Mouse (Mus musculus): Measurements from ENCODE around the gene Xrcc4. TPM values are rescaled to one million over a fixed set of nuclear protein-coding genes. Genes with fewer than 3 reads are reported as not detected.

Xrcc4 gene
- polyA plus RNA-seq, 2 experiments: 6.2 to 10.3 TPM

DNA sequence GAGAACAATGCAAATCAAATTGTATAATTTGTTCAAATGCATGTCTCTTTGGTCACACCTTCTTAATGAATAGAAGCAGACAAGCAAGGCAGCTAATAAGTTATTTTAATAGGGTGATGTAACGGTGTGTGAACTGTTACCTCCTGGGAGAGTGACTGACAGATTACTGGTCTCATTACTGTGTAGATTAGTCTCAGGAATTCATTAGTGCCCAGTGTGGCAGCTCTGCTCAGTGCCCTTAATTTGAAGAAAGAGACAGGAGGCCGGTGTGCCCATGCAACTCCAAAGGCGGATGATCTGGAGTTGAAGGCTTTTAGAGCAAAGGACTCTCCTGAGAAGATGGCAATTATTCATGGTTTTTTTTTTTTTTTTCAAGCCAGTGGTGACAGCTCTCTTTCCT is 291.7 kb downstream of the Xrcc4 start:
- H3K4me1 ChIP-seq (ENCODE audit: control insufficient read depth, insufficient read depth, low read length): no peaks in the 10 kb centered on the region
- no peak overlapping the region for H3K4me3 ChIP-seq (replicated peaks; ENCODE audit: low read length)
- no peaks in the 10 kb centered on the region for H3K27me3 ChIP-seq (ENCODE audit: control insufficient read depth, insufficient read depth, low read length)
- H3K27ac ChIP-seq (replicated peaks; ENCODE audit: low read depth, low read length): no peak overlapping the region
- 27% methylated on average over 3 of the region's 3 CpGs for WGBS
- DNase-seq (ENCODE audit: low spot score) (no peak), ATAC-seq (ENCODE audit: low FRiP score, low read depth) (no peak)
- TF ChIP-seq POLR2A (IDR thresholded peaks at IDR 0.05; ENCODE audit: borderline replicate concordance, extremely low read depth, insufficient read depth, insufficient read length): no peak
- H3K36me3 ChIP-seq (ENCODE audit: control insufficient read depth, insufficient read depth, low read length): no peaks in the 10 kb centered on the region
- no peak overlapping the region for H3K9ac ChIP-seq (ENCODE audit: low read depth, low read length, severe bottlenecking)
- no peak overlapping the region for H3K4me2 ChIP-seq (replicated peaks; ENCODE audit: low read depth, low read length, severe bottlenecking)
- H3K9me3 ChIP-seq (ENCODE audit: control insufficient read depth, low read length): no peaks in the 10 kb centered on the region

DNA sequence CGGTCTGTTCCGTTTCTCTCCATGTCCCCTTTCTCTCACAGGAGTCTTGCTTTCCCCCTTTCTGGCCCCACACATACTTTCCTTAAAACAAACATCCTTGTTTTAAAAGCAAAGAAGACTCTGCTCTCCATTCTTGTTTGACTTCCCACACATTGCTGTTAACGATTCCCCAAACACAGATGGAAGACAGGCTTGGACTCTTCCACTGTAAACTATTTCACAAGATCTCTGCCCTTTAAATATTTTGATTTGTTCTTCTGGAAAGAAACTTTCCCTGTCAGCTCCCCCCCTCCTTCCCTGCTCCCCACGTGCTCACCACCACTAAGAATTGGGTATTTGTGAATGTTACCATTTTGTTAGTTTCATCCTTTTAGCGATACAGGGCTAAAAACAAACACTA is 297.9 kb downstream of the Xrcc4 start:
- Histone ChIP-seq H3K36me3 (ENCODE audit: control insufficient read depth, insufficient read depth, low read length) (no peaks in the 10 kb centered on the region), H3K4me1 (ENCODE audit: control insufficient read depth, insufficient read depth, low read length) (no peaks in the 10 kb centered on the region), H3K9ac (ENCODE audit: low read depth, low read length, severe bottlenecking) (no peak overlapping the region), H3K27ac (replicated peaks; ENCODE audit: low read depth, low read length) (no peak overlapping the region), H3K4me2 (replicated peaks; ENCODE audit: low read depth, low read length, severe bottlenecking) (no peak overlapping the region), H3K27me3 (ENCODE audit: control insufficient read depth, insufficient read depth, low read length) (no peaks in the 10 kb centered on the region), H3K9me3 (ENCODE audit: control insufficient read depth, low read length) (no peaks in the 10 kb centered on the region), H3K4me3 (replicated peaks; ENCODE audit: low read length) (no peak overlapping the region)
- ATAC-seq (ENCODE audit: low FRiP score, low read depth) (no peak), DNase-seq (ENCODE audit: low spot score) (no peak)
- no peak for TF ChIP-seq POLR2A (IDR thresholded peaks at IDR 0.05; ENCODE audit: borderline replicate concordance, extremely low read depth, insufficient read depth, insufficient read length)
- 61% methylated on average over 5 of the region's 5 CpGs for WGBS

DNA sequence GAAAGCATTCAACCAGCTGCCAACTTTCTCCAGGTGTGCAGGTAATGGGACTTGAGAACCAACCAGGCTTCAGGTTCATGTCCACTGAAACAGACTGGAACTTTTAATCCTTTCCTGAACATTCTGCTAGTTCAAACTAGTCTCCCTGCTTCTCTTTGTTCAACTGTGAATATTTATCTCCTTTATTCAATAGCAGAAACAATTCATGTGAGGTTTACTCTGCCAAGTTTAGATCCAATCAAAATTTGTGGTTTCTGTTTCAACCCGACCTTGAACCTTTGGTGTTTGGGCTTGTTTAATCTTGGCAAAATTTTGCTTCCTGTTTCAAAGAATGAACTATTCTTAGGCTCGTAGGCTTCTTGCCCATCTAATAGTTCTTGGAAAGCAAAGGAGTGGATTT is 306.5 kb downstream of the Xrcc4 start:
- Histone ChIP-seq H3K4me3 (replicated peaks; ENCODE audit: low read length) (no peak overlapping the region), H3K9ac (ENCODE audit: low read depth, low read length, severe bottlenecking) (no peak overlapping the region), H3K9me3 (ENCODE audit: control insufficient read depth, low read length) (no peaks in the 10 kb centered on the region), H3K36me3 (ENCODE audit: control insufficient read depth, insufficient read depth, low read length) (no peaks in the 10 kb centered on the region), H3K4me1 (ENCODE audit: control insufficient read depth, insufficient read depth, low read length) (no peaks in the 10 kb centered on the region), H3K4me2 (replicated peaks; ENCODE audit: low read depth, low read length, severe bottlenecking) (no peak overlapping the region), H3K27ac (replicated peaks; ENCODE audit: low read depth, low read length) (no peak overlapping the region), H3K27me3 (ENCODE audit: control insufficient read depth, insufficient read depth, low read length) (no peaks in the 10 kb centered on the region)
- WGBS: 64% methylated on average over 2 of the region's 2 CpGs
- DNase-seq (ENCODE audit: low spot score) (no peak), ATAC-seq (ENCODE audit: low FRiP score, low read depth) (no peak)
- no peak for TF ChIP-seq POLR2A (IDR thresholded peaks at IDR 0.05; ENCODE audit: borderline replicate concordance, extremely low read depth, insufficient read depth, insufficient read length)

DNA sequence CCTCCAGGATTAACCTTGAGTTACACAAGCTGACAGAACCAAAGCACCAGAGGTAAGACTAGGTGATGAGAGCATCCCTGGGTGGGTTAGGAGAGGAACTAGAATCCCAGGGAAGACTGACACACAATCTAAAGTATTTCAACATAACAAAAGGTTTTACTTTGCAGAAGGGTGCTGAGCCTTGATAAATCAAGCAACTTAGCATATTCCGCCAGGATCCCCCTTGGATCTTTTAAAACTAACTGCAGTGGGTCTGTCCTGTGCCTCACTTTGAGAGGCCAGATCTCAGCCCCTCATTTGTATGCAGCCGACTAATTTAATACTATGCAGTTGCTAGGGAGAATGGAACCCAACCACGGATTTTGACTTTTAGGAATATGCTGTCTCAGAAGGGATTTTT is 309.1 kb downstream of the Xrcc4 start:
- no peak overlapping the region for H3K4me3 ChIP-seq (replicated peaks; ENCODE audit: low read length)
- H3K4me1 ChIP-seq (ENCODE audit: control insufficient read depth, insufficient read depth, low read length): no peaks in the 10 kb centered on the region
- H3K27ac ChIP-seq (replicated peaks; ENCODE audit: low read depth, low read length): no peak overlapping the region
- no peaks in the 10 kb centered on the region for H3K27me3 ChIP-seq (ENCODE audit: control insufficient read depth, insufficient read depth, low read length)
- no peak for DNase-seq (ENCODE audit: low spot score)
- WGBS: 56% methylated on average over 3 of the region's 3 CpGs
- no peak overlapping the region for H3K9ac ChIP-seq (ENCODE audit: low read depth, low read length, severe bottlenecking)
- ATAC-seq (ENCODE audit: low FRiP score, low read depth): no peak
- TF ChIP-seq POLR2A (IDR thresholded peaks at IDR 0.05; ENCODE audit: borderline replicate concordance, extremely low read depth, insufficient read depth, insufficient read length): no peak
- no peaks in the 10 kb centered on the region for H3K9me3 ChIP-seq (ENCODE audit: control insufficient read depth, low read length)
- no peaks in the 10 kb centered on the region for H3K36me3 ChIP-seq (ENCODE audit: control insufficient read depth, insufficient read depth, low read length)
- H3K4me2 ChIP-seq (replicated peaks; ENCODE audit: low read depth, low read length, severe bottlenecking): no peak overlapping the region

DNA sequence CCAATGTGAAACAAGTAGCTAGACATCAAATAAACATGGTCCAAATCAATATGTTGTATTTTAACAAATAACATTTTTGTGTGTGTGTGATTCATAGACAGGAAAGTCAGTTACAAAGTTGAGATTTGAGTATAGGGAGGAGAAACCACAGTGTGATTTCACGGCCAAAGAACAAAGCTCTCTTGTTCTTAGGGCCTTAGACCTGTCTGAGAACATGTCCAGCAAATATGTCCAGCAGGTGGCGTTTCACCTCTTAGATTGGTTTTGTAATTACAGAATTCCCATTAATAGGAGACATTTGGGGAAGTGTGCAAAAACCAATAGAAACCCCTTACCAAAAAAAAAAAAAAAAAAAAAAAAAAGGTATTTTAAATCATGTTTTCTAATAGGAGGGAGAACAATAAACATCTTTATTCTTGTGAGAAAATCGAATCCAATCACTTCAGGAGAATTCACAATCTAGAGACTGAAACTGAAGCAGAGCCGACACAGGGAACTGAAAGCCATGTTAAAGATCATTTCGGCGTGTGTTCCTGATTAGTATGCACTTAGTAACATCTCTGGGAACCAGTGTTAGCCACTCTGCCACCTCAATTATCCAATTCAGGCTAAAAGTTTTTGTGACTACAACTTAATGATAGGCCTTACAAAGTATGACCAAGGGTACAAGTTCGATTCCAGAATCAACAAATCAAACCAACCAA is 310.0 kb downstream of the Xrcc4 start:
- H3K4me3 ChIP-seq (replicated peaks; ENCODE audit: low read length): no peak overlapping the region
- 54% methylated on average over 7 of the region's 7 CpGs for WGBS
- DNase-seq (ENCODE audit: low spot score): peak; percentile 85
- no peaks in the 10 kb centered on the region for H3K9me3 ChIP-seq (ENCODE audit: control insufficient read depth, low read length)
- ATAC-seq (ENCODE audit: low FRiP score, low read depth): no peak
- H3K4me2 ChIP-seq (replicated peaks; ENCODE audit: low read depth, low read length, severe bottlenecking): no peak overlapping the region
- H3K9ac ChIP-seq (ENCODE audit: low read depth, low read length, severe bottlenecking): no peak overlapping the region
- no peaks in the 10 kb centered on the region for H3K36me3 ChIP-seq (ENCODE audit: control insufficient read depth, insufficient read depth, low read length)
- H3K4me1 ChIP-seq (ENCODE audit: control insufficient read depth, insufficient read depth, low read length): no peaks in the 10 kb centered on the region
- no peak overlapping the region for H3K27ac ChIP-seq (replicated peaks; ENCODE audit: low read depth, low read length)
- no peak for TF ChIP-seq POLR2A (IDR thresholded peaks at IDR 0.05; ENCODE audit: borderline replicate concordance, extremely low read depth, insufficient read depth, insufficient read length)
- H3K27me3 ChIP-seq (ENCODE audit: control insufficient read depth, insufficient read depth, low read length): no peaks in the 10 kb centered on the region
